Mouse (Mus musculus): Measurements from ENCODE around the gene Sulf2. TPM values are rescaled to one million over a fixed set of nuclear protein-coding genes. Genes with fewer than 3 reads are reported as not detected.

Sulf2 gene
- polyA plus RNA-seq, 1 experiment: 11.3 TPM

- H3K4me3 ChIP-seq (replicated peaks; ENCODE audit: control insufficient read depth, low read depth, low read length): no peak overlapping the region
- 84% methylated on average over 15 of the region's 15 CpGs for WGBS
- H3K27ac ChIP-seq (ENCODE audit: control insufficient read depth, insufficient read depth, low read depth, low read length, poor library complexity): no peak overlapping the region
These were observed 27.4 kb downstream of the Sulf2 start for GRCm38 (mm10) chr2:166128032-166128431.

GRCm38 (mm10) chr2:166126343-166126742 lies 29.1 kb downstream of the Sulf2 start:
- no peak overlapping the region for H3K27ac ChIP-seq (ENCODE audit: control insufficient read depth, insufficient read depth, low read depth, low read length, poor library complexity)
- WGBS: 81% methylated on average over 11 of the region's 11 CpGs
- no peak for TF ChIP-seq CTCF (IDR thresholded peaks at IDR 0.05; ENCODE audit: control insufficient read depth, insufficient read depth, low read length)
- no peak for TF ChIP-seq POLR2A (IDR thresholded peaks at IDR 0.05; ENCODE audit: borderline replicate concordance, control insufficient read depth, low read depth, low read length)
- peaks cover 1% of the 10 kb centered on the region; the same call in 1 of the 2 replicates for H3K4me1 ChIP-seq (ENCODE audit: control insufficient read depth, insufficient read depth, low read length)
- no peak overlapping the region for H3K4me3 ChIP-seq (replicated peaks; ENCODE audit: control insufficient read depth, low read depth, low read length)

More at GRCm38 (mm10) chr2:166128032-166128431, 27.4 kb downstream of the Sulf2 start:
- TF ChIP-seq CTCF (IDR thresholded peaks at IDR 0.05; ENCODE audit: control insufficient read depth, insufficient read depth, low read length) (no peak), POLR2A (IDR thresholded peaks at IDR 0.05; ENCODE audit: borderline replicate concordance, control insufficient read depth, low read depth, low read length) (no peak)
- H3K4me1 ChIP-seq (ENCODE audit: control insufficient read depth, insufficient read depth, low read length): peaks cover 1% of the 10 kb centered on the region; the same call in 1 of the 2 replicates

GRCm38 (mm10) chr2:166125492-166126252 lies 29.8 kb downstream of the Sulf2 start:
- WGBS: 5% methylated on average over 13 of the region's 13 CpGs
- Histone ChIP-seq H3K4me1 (ENCODE audit: control insufficient read depth, insufficient read depth, low read length) (peaks cover 1% of the 10 kb centered on the region; the same call in 1 of the 2 replicates), H3K27ac (ENCODE audit: control insufficient read depth, insufficient read depth, low read depth, low read length, poor library complexity) (no peak overlapping the region), H3K4me3 (replicated peaks; ENCODE audit: control insufficient read depth, low read depth, low read length) (no peak overlapping the region)
- no peak for TF ChIP-seq POLR2A (IDR thresholded peaks at IDR 0.05; ENCODE audit: borderline replicate concordance, control insufficient read depth, low read depth, low read length)
- TF ChIP-seq CTCF (IDR thresholded peaks at IDR 0.05; ENCODE audit: control insufficient read depth, insufficient read depth, low read length): no peak

- TF ChIP-seq POLR2A (IDR thresholded peaks at IDR 0.05; ENCODE audit: borderline replicate concordance, control insufficient read depth, low read depth, low read length) (no peak), CTCF (IDR thresholded peaks at IDR 0.05; ENCODE audit: control insufficient read depth, insufficient read depth, low read length) (no peak)
- Histone ChIP-seq H3K4me3 (replicated peaks; ENCODE audit: control insufficient read depth, low read depth, low read length) (no peak overlapping the region), H3K27ac (ENCODE audit: control insufficient read depth, insufficient read depth, low read depth, low read length, poor library complexity) (no peak overlapping the region), H3K4me1 (ENCODE audit: control insufficient read depth, insufficient read depth, low read length) (peaks cover 1% of the 10 kb centered on the region; the same call in 1 of the 2 replicates)
- 47% methylated on average over 2 of the region's 2 CpGs for WGBS
These were observed 30.4 kb downstream of the Sulf2 start for GRCm38 (mm10) chr2:166125033-166125432.

GRCm38 (mm10) chr2:166122781-166123180 lies 32.7 kb downstream of the Sulf2 start:
- TF ChIP-seq POLR2A (IDR thresholded peaks at IDR 0.05; ENCODE audit: borderline replicate concordance, control insufficient read depth, low read depth, low read length) (no peak), CTCF (IDR thresholded peaks at IDR 0.05; ENCODE audit: control insufficient read depth, insufficient read depth, low read length) (no peak)
- Histone ChIP-seq H3K4me3 (replicated peaks; ENCODE audit: control insufficient read depth, low read depth, low read length) (no peak overlapping the region), H3K27ac (ENCODE audit: control insufficient read depth, insufficient read depth, low read depth, low read length, poor library complexity) (no peak overlapping the region), H3K4me1 (ENCODE audit: control insufficient read depth, insufficient read depth, low read length) (peaks cover 1% of the 10 kb centered on the region; the same call in 1 of the 2 replicates)
- 74% methylated on average over 6 of the region's 6 CpGs for WGBS

- TF ChIP-seq CTCF (IDR thresholded peaks at IDR 0.05; ENCODE audit: control insufficient read depth, insufficient read depth, low read length) (no peak), POLR2A (IDR thresholded peaks at IDR 0.05; ENCODE audit: borderline replicate concordance, control insufficient read depth, low read depth, low read length) (no peak)
- Histone ChIP-seq H3K27ac (ENCODE audit: control insufficient read depth, insufficient read depth, low read depth, low read length, poor library complexity) (no peak overlapping the region), H3K4me1 (ENCODE audit: control insufficient read depth, insufficient read depth, low read length) (peaks cover 2% of the 10 kb centered on the region; the same call in 1 of the 2 replicates), H3K4me3 (replicated peaks; ENCODE audit: control insufficient read depth, low read depth, low read length) (no peak overlapping the region)
- 59% methylated on average over 14 of the region's 14 CpGs for WGBS
These were observed 33.6 kb downstream of the Sulf2 start for GRCm38 (mm10) chr2:166121681-166122355.

- Histone ChIP-seq H3K4me1 (ENCODE audit: control insufficient read depth, insufficient read depth, low read length) (peaks cover 3% of the 10 kb centered on the region), H3K27ac (ENCODE audit: control insufficient read depth, insufficient read depth, low read depth, low read length, poor library complexity) (no peak overlapping the region), H3K4me3 (replicated peaks; ENCODE audit: control insufficient read depth, low read depth, low read length) (no peak overlapping the region)
- TF ChIP-seq POLR2A (IDR thresholded peaks at IDR 0.05; ENCODE audit: borderline replicate concordance, control insufficient read depth, low read depth, low read length): no peak
- TF ChIP-seq CTCF (IDR thresholded peaks at IDR 0.05; ENCODE audit: control insufficient read depth, insufficient read depth, low read length): no peak
- 29% methylated on average over 2 of the region's 2 CpGs for WGBS
These were observed 35.5 kb downstream of the Sulf2 start for GRCm38 (mm10) chr2:166119992-166120391.

- Histone ChIP-seq H3K27ac (ENCODE audit: control insufficient read depth, insufficient read depth, low read depth, low read length, poor library complexity) (no peak overlapping the region), H3K4me1 (ENCODE audit: control insufficient read depth, insufficient read depth, low read length) (peaks cover 3% of the 10 kb centered on the region), H3K4me3 (replicated peaks; ENCODE audit: control insufficient read depth, low read depth, low read length) (no peak overlapping the region)
- WGBS: 85% methylated on average over 16 of the region's 16 CpGs
- TF ChIP-seq POLR2A (IDR thresholded peaks at IDR 0.05; ENCODE audit: borderline replicate concordance, control insufficient read depth, low read depth, low read length): no peak
- TF ChIP-seq CTCF (IDR thresholded peaks at IDR 0.05; ENCODE audit: control insufficient read depth, insufficient read depth, low read length): no peak
These were observed 38.8 kb downstream of the Sulf2 start for GRCm38 (mm10) chr2:166116704-166117103.
